In the genomic region with DNA sequence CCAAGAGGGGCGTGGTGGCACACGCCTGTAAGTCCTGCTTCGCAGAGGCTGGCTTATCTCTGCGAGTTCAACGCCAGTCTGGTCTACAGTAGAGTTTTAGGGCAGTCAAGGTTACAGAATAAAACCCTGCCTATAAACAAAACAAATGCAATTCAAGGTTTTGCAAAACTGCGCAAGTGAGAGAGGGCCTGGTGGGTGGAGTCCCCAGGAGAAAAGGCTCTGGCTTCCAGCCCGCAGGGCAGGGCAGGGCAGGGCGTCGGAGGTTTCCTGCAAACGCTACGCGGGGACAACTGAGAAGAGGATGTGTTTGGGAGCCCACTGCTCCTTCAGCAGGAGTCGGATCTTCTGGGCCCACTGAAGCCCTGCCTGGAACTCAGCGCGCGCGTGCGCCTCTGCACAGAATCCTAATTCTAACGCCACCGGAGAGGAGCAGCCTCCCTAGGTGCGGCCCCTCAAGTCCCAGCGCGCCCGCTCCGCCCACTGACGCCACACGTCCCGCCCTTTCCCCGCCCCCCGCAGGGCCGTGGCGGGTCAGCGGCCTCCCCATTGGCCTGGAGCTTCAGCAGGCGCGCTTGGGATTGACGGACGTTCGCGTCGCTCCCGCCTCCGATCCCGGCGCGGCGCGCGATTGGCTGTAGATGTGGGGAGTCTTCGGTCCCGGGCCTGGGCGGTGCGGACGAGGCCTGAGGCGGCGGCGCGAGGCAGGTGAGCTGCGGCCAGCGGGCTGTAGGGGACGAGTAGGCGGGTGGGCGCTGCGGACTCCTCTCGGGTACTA, we compare ENCODE assay signal across 8 mouse cellular contexts. TPM values are rescaled to one million over a fixed set of nuclear protein-coding genes. Genes with fewer than 3 reads are reported as not detected.
DNase-seq lines count a peak whose midpoint lies in the region; ATAC-seq lines count a peak whose summit lies in the region.

TSS of gene Sun1 (plus strand) at position 643 of the 775 bp plus-strand sequence.

- H3K27ac ChIP-seq in hindbrain, embryonic 15.5 days (replicated peaks), result peak within 1 kb of the TSS; percentile 87

- DNase-seq in T-cell, adult 2 months (ENCODE audit: low spot score), result peak; percentile 97
- DNase-seq in cerebellum, postnatal 36 days, result peak; percentile 97 to 99
- peak; percentile 97 to 99 for DNase-seq in frontal cortex, postnatal 36 days (ENCODE audit: low spot score in 2 of 2)
- peak; percentile 97 for DNase-seq in left cerebral cortex, adult 11 months (ENCODE audit: low spot score)
- DNase-seq in lung, postnatal 4 days, result peak; percentile 99
- peak; percentile 94 for DNase-seq in retina, postnatal 7 days (ENCODE audit: low read depth, low spot score)
- peak; percentile 98 for DNase-seq in urinary bladder, adult 2 months (ENCODE audit: low spot score)

- H3K4me1 ChIP-seq in hindbrain, embryonic 15.5 days (replicated peaks), result peaks cover 24% of the 10 kb centered on the region

- H3K9me3 ChIP-seq in hindbrain, embryonic 15.5 days, result no peaks in the 10 kb centered on the region

- peak within 1 kb of the TSS; percentile 79 for H3K4me3 ChIP-seq in hindbrain, embryonic 15.5 days

- no peaks in the 10 kb centered on the region for H3K27me3 ChIP-seq in hindbrain, embryonic 15.5 days

- H3K36me3 ChIP-seq in hindbrain, embryonic 15.5 days, result no peaks in the 10 kb centered on the region

- H3K4me2 ChIP-seq in hindbrain, embryonic 15.5 days, result peak within 1 kb of the TSS; percentile 76

- under 1% methylated on average over 63 of the region's 64 CpGs for WGBS in hindbrain, embryonic 15.5 days

- H3K9ac ChIP-seq in hindbrain, embryonic 15.5 days, result peak within 1 kb of the TSS; percentile 73

- peak; percentile 99 for ATAC-seq in hindbrain, embryonic 15.5 days (ENCODE audit: low FRiP score, low read depth)

RNA-seq across cellular contexts. Expression of gene Sun1, which starts in this region (rescaled TPM):
- polyA plus RNA-seq in hindbrain, embryonic 15.5 days (2015; fragmentation: Nextera tagmentation; extraction: Ambion mirVana), result 40.8 and 45.3 TPM in 2 replicates
- polyA plus RNA-seq in urinary bladder, adult 2 months (2012; rRNA removed), result 91.7 and 94.4 TPM in 2 replicates

Comparison
In these comparisons a context has a peak if more than half of its experiments do, and no peak if none do; other contexts are left out.
1. Peak in every context shown above with its lines: DNase-seq, ATAC-seq, H3K4me3 ChIP-seq and H3K27ac ChIP-seq.